Mouse (Mus musculus) megakaryocyte, adult 5-6 weeks (primary cell): ENCODE measurements around the gene Habp4. TPM values are rescaled to one million over a fixed set of nuclear protein-coding genes. Genes with fewer than 3 reads are reported as not detected.
A peak's percentile ranks its signal among the peaks of the same experiment; 100 is the strongest.

Experiments
- ATAC-seq: 2 replicates; pipeline ENCODE4 v1.8.0; 2016; ENCODE audit warnings: mild to moderate bottlenecking, inconsistent platforms; ENCODE audit not compliant: poor library complexity, severe bottlenecking
- total RNA-seq, 2 experiments: library from RNA; stranded (forward) in 1 of 2; stranded (reverse) in 1 of 2; fragments of 153-499, 151-499 nt in 1 of 2; fragments of 221-1000, 200-1000 nt in 1 of 2; gene quantifications; 2 replicates each; pipeline versions ENCODE4 v1.2.3 to v1.2.4; 2015 to 2017

Habp4 gene
- total RNA-seq (2015) = 6.2 and 7.2 TPM in 2 replicates
- 5.0 and 6.5 TPM in 2 replicates for total RNA-seq (2017)

GRCm38 (mm10) chr13:64161548-64161915, at the start of gene Habp4:
Gene Habp4, plus strand, starts transcription at chr13:64161824.
- ATAC-seq = peak; percentile 99

- ATAC-seq = no peak
Measured at GRCm38 (mm10) chr13:64117442-64117841, 44.2 kb upstream of the Habp4 start.

GRCm38 (mm10) chr13:64120760-64121159, 40.9 kb upstream of the Habp4 start:
- ATAC-seq = peak; percentile 75

- no peak for ATAC-seq
Measured at GRCm38 (mm10) chr13:64123491-64124188, 38.0 kb upstream of the Habp4 start.

- no peak for ATAC-seq
Measured at GRCm38 (mm10) chr13:64124886-64125285, 36.7 kb upstream of the Habp4 start.

GRCm38 (mm10) chr13:64126316-64126715, 35.3 kb upstream of the Habp4 start:
- no peak for ATAC-seq

GRCm38 (mm10) chr13:64128858-64129615, 32.6 kb upstream of the Habp4 start, which contains the start of gene Slc35d2:
Gene Slc35d2, minus strand, starts transcription at chr13:64129368.
- peak; percentile 95 for ATAC-seq

GRCm38 (mm10) chr13:64129616-64130375, 31.8 kb upstream of the Habp4 start:
- ATAC-seq = peak; percentile 66

- no peak for ATAC-seq
Measured at GRCm38 (mm10) chr13:64150121-64150520, 11.5 kb upstream of the Habp4 start.

GRCm38 (mm10) chr13:64152241-64152669, 9.4 kb upstream of the Habp4 start:
- ATAC-seq = peak; percentile 57

- ATAC-seq = no peak
Measured at GRCm38 (mm10) chr13:64152671-64153082, 8.9 kb upstream of the Habp4 start.

- peak; percentile 84 for ATAC-seq
Measured at GRCm38 (mm10) chr13:64153083-64153682, 8.4 kb upstream of the Habp4 start, which contains the start of gene Zfp367. Gene Zfp367, minus strand, starts transcription at chr13:64153202.

- 0 out of 2 replicates have a peak, but pooled peaks have one; percentile 4 for ATAC-seq
Measured at GRCm38 (mm10) chr13:64153751-64154267, 7.8 kb upstream of the Habp4 start.

GRCm38 (mm10) chr13:64154651-64155050, 7.0 kb upstream of the Habp4 start:
- no peak for ATAC-seq

- no peak for ATAC-seq
Measured at GRCm38 (mm10) chr13:64155171-64155571, 6.5 kb upstream of the Habp4 start.

- ATAC-seq = no peak
Measured at GRCm38 (mm10) chr13:64156966-64157365, 4.7 kb upstream of the Habp4 start.

- peak; percentile 33 for ATAC-seq
Measured at GRCm38 (mm10) chr13:64161916-64162611, 440 bp downstream of the Habp4 start.

GRCm38 (mm10) chr13:64162626-64163025, 1.0 kb downstream of the Habp4 start:
- no peak for ATAC-seq

GRCm38 (mm10) chr13:64163147-64163715, 1.6 kb downstream of the Habp4 start:
- ATAC-seq = no peak
